Mouse (Mus musculus) heart, postnatal 0 days (tissue): Measurements from ENCODE around the gene Camsap3.

Experiments used
- CTCF ChIP-seq: IDR thresholded peaks from 2 replicates; pipeline ENCODE4 v1.5.1; 2016; ENCODE audit warnings: antibody characterized with exemption, control low read depth, low read depth
- EP300 ChIP-seq: IDR thresholded peaks from 2 replicates; pipeline ENCODE4 v1.6.1; 2016; ENCODE audit warnings: antibody characterized with exemption, low read depth

DNA sequence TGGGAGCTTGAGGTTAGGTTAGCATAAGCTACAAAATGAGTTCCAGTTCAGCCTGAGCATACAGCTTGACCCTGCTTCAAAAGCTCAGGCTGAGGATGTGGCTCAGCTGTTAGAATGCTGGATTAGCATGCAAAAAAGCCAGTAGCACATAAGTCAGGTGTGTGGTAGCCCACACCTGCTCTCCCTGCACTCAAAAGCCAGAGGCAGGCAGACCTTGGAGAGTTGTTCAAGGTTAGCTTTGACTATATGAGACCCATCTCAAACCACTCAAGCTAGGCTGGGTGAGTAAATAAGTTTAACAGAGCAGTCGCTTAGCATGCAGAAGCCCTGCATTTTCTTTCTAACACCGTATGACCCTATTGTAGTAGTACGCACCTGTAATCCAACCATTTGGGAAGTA lies 12.5 kb upstream of the Camsap3 start:
- TF ChIP-seq CTCF (no peak), EP300 (no peak)
